Mouse (Mus musculus) hindbrain, embryonic 12.5 days (tissue): Measurements from ENCODE around the gene Slc25a47. TPM values are rescaled to one million over a fixed set of nuclear protein-coding genes. Genes with fewer than 3 reads are reported as not detected.
A peak's percentile ranks its signal among the peaks of the same experiment; 100 is the strongest.

ENCODE experiments used
- ATAC-seq: fragments of 200-750 bp; cut with Nextera tagmentation; 2 replicates; pipeline ENCODE4 v1.8.0; 2017; ENCODE audit warnings: moderate TSS enrichment; ENCODE audit not compliant: low FRiP score
- H3K27ac ChIP-seq: fragments of 300-500 bp; sonication (generic); 2 replicates; pipeline ENCODE4 v1.5.1; 2016; ENCODE audit warnings: mild to moderate bottlenecking
- H3K27me3 ChIP-seq: fragments of 300-500 bp; sonication (generic); 2 replicates; pipeline ENCODE4 v1.6.1; 2016; ENCODE audit warnings: mild to moderate bottlenecking
- H3K36me3 ChIP-seq: fragments of 300-500 bp; sonication (generic); 2 replicates; pipeline ENCODE4 v1.6.1; 2016; ENCODE audit warnings: mild to moderate bottlenecking
- H3K4me1 ChIP-seq: fragments of 300-500 bp; sonication (generic); 2 replicates; pipeline ENCODE4 v1.6.1; 2016
- H3K4me2 ChIP-seq: fragments of 300-500 bp; sonication (generic); replicated peaks from 2 replicates; pipeline ENCODE4 v1.6.1; 2016; ENCODE audit warnings: mild to moderate bottlenecking
- H3K4me3 ChIP-seq: fragments of 300-500 bp; sonication (generic); 2 replicates; pipeline ENCODE4 v1.5.1; 2016; ENCODE audit warnings: mild to moderate bottlenecking
- H3K9ac ChIP-seq: fragments of 300-500 bp; sonication (generic); 2 replicates; pipeline ENCODE4 v1.6.1; 2016; ENCODE audit warnings: mild to moderate bottlenecking, moderate library complexity
- H3K9me3 ChIP-seq: fragments of 300-500 bp; sonication (generic); replicated peaks from 2 replicates; pipeline ENCODE4 v1.6.1; 2016; ENCODE audit warnings: mild to moderate bottlenecking
- WGBS: fragments of 180-500 bp; shearing (Covaris S2); methylation state at CpG from one replicate; pipeline ENCODE4 v1.1.7; 2016; 5-methylcytosine and 5-hydroxymethylcytosine counted together
- microRNA counts: library from miRNA; unstranded; fragments of <30 nt; microRNA quantifications from one replicate; lab custom pipeline; 2017
- microRNA-seq: library from miRNA; unstranded; fragments of <30 nt; microRNA quantifications from one replicate; pipeline ENCODE4, GENCODE M21; 2017
- polyA plus RNA-seq: library from polyadenylated mRNA; unstranded; fragments of >200 nt; fragmentation: Nextera tagmentation; extraction: Ambion mirVana; gene quantifications from 2 replicates; pipeline ENCODE4 v1.2.1, GENCODE M21; 2016

Slc25a47 gene
- polyA plus RNA-seq, 1 experiment from 2014 or later = 11.1 TPM

DNA sequence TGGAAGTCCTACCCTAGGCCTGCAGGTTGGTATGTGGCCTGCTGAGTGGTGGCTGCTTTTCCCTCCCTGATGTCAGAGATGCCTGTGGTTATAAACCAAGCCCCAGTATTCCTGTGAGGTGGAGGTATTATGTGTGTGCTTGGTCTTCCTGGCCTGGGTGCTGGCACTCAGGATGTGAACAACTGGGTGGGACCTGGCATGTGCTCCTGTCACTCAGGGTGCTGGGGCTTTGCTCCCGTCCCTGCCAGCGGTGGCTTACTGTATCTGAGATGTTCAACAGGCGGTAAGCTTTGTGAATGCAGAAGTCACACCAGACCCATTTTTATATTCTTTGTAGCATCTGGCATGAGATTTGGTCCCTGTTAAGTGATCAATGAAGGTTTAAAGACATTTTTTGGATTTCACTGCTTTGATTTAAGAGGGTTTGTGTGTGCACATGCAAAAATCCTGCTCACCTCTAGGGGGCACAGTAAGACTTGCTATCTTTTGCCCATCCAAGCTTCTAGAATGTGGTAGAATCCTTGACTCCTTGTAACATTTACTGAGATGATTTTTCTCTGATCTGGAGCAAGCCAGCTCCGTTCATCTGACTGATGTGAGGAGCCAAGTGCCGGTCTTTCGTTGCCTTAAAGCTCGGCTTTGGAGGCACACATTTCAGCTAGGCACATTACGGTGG, 67.9 kb downstream of the Slc25a47 start:
- 73% methylated on average over 8 of the region's 8 CpGs for WGBS
- ATAC-seq = no peak
- peak overlapping the region; percentile 36 for H3K27ac ChIP-seq
- no peak overlapping the region for H3K4me2 ChIP-seq
- no peaks in the 10 kb centered on the region for H3K9me3 ChIP-seq
- no peak overlapping the region for H3K9ac ChIP-seq
- H3K27me3 ChIP-seq = no peaks in the 10 kb centered on the region
- H3K36me3 ChIP-seq = peaks cover 4% of the 10 kb centered on the region; the same call in 1 of the 2 replicates
- H3K4me3 ChIP-seq = no peak overlapping the region
- peaks cover 44% of the 10 kb centered on the region for H3K4me1 ChIP-seq

DNA sequence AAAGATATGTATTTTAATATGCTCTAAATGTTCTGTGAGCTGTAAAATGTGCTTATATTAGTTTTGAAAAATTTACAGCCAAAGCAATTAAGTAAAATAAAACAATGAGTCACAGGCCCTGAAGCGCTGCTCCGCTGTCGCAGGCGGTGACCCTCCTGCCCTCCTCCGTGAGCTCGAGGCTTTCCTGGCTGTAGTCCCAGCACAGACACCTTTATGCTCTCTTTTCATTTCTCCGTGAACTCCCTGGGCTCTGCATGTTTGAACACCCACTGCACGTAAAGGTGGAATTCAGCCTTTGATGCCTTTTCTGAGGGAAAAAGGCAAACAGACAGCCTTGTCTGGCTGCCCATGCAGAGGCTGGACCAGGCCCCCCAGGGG, 68.4 kb downstream of the Slc25a47 start:
- H3K9ac ChIP-seq = no peak overlapping the region
- no peak overlapping the region for H3K4me3 ChIP-seq
- H3K27ac ChIP-seq = peak overlapping the region; percentile 36
- H3K9me3 ChIP-seq = no peaks in the 10 kb centered on the region
- 46% methylated on average over 8 of the region's 8 CpGs for WGBS
- ATAC-seq = no peak
- no peaks in the 10 kb centered on the region; the same call in 1 of the 2 replicates for H3K36me3 ChIP-seq
- no peaks in the 10 kb centered on the region for H3K27me3 ChIP-seq
- H3K4me2 ChIP-seq = 0 out of 2 replicates have a peak overlapping the region, but pooled peaks have one; percentile 3
- peaks cover 49% of the 10 kb centered on the region for H3K4me1 ChIP-seq

DNA sequence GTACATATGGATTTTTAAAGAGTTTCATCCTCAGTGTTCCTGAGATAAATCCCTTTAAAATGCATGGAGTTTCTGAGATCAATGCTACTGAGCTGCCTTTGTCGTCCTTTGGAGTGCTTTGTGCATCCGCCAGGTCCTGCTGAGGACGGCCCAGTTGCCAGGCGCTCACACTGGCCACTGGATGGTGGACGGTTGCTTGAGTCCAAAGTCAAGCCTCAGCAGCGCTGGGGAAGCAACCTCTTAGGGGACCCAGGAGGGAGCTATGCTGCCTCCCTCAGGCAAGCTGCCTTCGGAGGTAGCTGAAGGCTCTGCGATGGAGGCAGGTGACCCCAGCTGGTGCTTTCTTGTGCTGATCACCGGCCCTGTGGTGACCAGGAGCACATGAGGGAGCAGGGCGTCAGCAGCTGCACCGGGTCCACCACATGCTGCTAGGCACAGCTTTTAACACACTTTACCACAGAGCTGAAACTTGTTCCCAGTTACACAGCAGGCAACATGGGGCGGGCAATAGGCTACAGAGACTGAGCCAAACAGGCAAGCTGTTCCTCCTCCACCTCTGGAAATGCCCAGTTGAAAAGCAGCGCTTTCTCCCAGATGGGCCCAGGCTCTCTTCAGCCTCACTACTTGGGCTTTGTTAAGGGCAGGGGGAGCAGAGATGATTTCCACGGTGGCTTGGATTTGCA, 69.9 kb downstream of the Slc25a47 start:
- ATAC-seq = peak; percentile 47
- peak overlapping the region; percentile 86 for H3K27ac ChIP-seq
- peaks cover 53% of the 10 kb centered on the region for H3K4me1 ChIP-seq
- no peaks in the 10 kb centered on the region for H3K9me3 ChIP-seq
- H3K4me3 ChIP-seq = no peak overlapping the region
- H3K4me2 ChIP-seq = no peak overlapping the region
- H3K36me3 ChIP-seq = no peaks in the 10 kb centered on the region; the same call in 1 of the 2 replicates
- 28% methylated on average over 14 of the region's 14 CpGs for WGBS
- H3K9ac ChIP-seq = peak overlapping the region; percentile 25; the same call in 1 of the 2 replicates
- H3K27me3 ChIP-seq = no peaks in the 10 kb centered on the region

DNA sequence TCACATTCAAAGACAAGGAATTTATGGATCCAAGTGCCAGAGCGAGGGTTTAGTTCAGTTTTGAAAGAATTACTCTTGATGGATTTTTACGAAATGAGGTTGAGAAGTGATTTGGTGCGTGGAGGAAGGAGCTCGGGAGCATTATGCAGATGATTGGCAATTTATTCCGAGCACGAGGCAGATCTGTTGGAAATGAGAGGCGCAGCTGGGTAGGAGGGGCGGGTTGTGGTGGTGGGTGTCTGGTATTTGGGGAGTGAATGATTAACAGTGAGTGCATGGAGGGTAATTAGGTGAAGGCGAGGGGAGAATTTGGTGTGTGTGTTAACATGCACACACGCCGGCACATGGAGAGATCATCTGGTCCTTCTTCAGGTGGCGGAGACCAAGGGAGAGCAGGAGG, 70.6 kb downstream of the Slc25a47 start:
- H3K4me1 ChIP-seq = peaks cover 54% of the 10 kb centered on the region
- WGBS = 44% methylated on average over 12 of the region's 12 CpGs
- no peaks in the 10 kb centered on the region for H3K9me3 ChIP-seq
- peak; percentile 55; the same call in 1 of the 2 replicates for ATAC-seq
- no peaks in the 10 kb centered on the region; the same call in 1 of the 2 replicates for H3K36me3 ChIP-seq
- H3K27me3 ChIP-seq = no peaks in the 10 kb centered on the region
- H3K4me2 ChIP-seq = no peak overlapping the region
- H3K9ac ChIP-seq = no peak overlapping the region
- H3K27ac ChIP-seq = peak overlapping the region; percentile 86
- H3K4me3 ChIP-seq = no peak overlapping the region

MicroRNAs encoded within 50 kb of the gene (microRNA counts, 519-probe panel; counts per million panel counts)
- microRNA mmu-miR-345-3p (lab: Ali Mortazavi, UCI) (470 counts per million, percentile 58 among the panel's probes with 10 or more counts), microRNA mmu-miR-345-5p (lab: Ali Mortazavi, UCI) (3,114 counts per million, percentile 70 among the panel's probes with 10 or more counts)

Small RNAs within 50 kb of the gene (microRNA-seq; reads per million reads assigned to microRNA genes)
- 154 reads per million, percentile 54 among the genes with 10 or more reads in this experiment for gene Mir345

Other genes starting within 250 kb of the Slc25a47 start
- 1.7 and 2.2 TPM in 2 replicates for gene Degs2, start 133.7 kb upstream of the Slc25a47 start, polyA plus RNA-seq
- 16.2 and 18.3 TPM in 2 replicates for gene Yy1, start 43.1 kb upstream of the Slc25a47 start, polyA plus RNA-seq
- gene Slc25a29, start 163 bp upstream of the Slc25a47 start, polyA plus RNA-seq = 13.7 and 15.1 TPM in 2 replicates
- 8.1 and 9.7 TPM in 2 replicates for gene Wdr25, start 57.6 kb downstream of the Slc25a47 start, polyA plus RNA-seq
- 111 and 113 TPM in 2 replicates for gene Wars, start 58.1 kb downstream of the Slc25a47 start, polyA plus RNA-seq
- gene Begain, start 232.2 kb downstream of the Slc25a47 start, polyA plus RNA-seq = 21.2 and 23.5 TPM in 2 replicates